Mouse (Mus musculus) kidney, embryonic 15.5 days (tissue): ENCODE results near the gene Il22ra2. TPM values are rescaled to one million over a fixed set of nuclear protein-coding genes. Genes with fewer than 3 reads are reported as not detected.

Source experiments
- ATAC-seq: fragments of 200-750 bp; cut with Nextera tagmentation; replicated peaks from 2 replicates; pipeline ENCODE4 v1.8.0; 2017; ENCODE audit warnings: moderate TSS enrichment; ENCODE audit not compliant: low FRiP score
- H3K27ac ChIP-seq: fragments of 300-500 bp; sonication (generic); 2 replicates; pipeline ENCODE4 v1.5.1; 2015; ENCODE audit warnings: mild to moderate bottlenecking, inconsistent platforms
- H3K27me3 ChIP-seq: fragments of 300-500 bp; sonication (generic); 2 replicates; pipeline ENCODE4 v1.6.1; 2015; ENCODE audit warnings: inconsistent platforms
- H3K36me3 ChIP-seq: fragments of 300-500 bp; sonication (generic); 2 replicates; pipeline ENCODE4 v1.6.1; 2015; ENCODE audit warnings: inconsistent platforms
- H3K4me1 ChIP-seq: fragments of 300-500 bp; sonication (generic); 2 replicates; pipeline ENCODE4 v1.6.1; 2015; ENCODE audit warnings: inconsistent platforms
- H3K4me2 ChIP-seq: fragments of 300-500 bp; sonication (generic); 2 replicates; pipeline ENCODE4 v1.6.1; 2015; ENCODE audit warnings: moderate library complexity, mild to moderate bottlenecking, inconsistent platforms
- H3K4me3 ChIP-seq: fragments of 300-500 bp; sonication (generic); replicated peaks from 2 replicates; pipeline ENCODE4 v1.5.1; 2015; ENCODE audit warnings: mild to moderate bottlenecking, inconsistent platforms
- H3K9ac ChIP-seq: fragments of 300-500 bp; sonication (generic); 2 replicates; pipeline ENCODE4 v1.6.1; 2015; ENCODE audit warnings: mild to moderate bottlenecking, inconsistent platforms
- H3K9me3 ChIP-seq: fragments of 300-500 bp; sonication (generic); replicated peaks from 2 replicates; pipeline ENCODE4 v1.6.1; 2016; ENCODE audit warnings: inconsistent platforms
- WGBS: fragments of 180-500 bp; shearing (Covaris S2); methylation state at CpG from one replicate; pipeline ENCODE4 v1.1.7; 2015; ENCODE audit warnings: mixed read lengths; 5-methylcytosine and 5-hydroxymethylcytosine counted together
- polyA plus RNA-seq: library from polyadenylated mRNA; unstranded; fragments of >200 nt; fragmentation: Nextera tagmentation; extraction: Ambion mirVana; gene quantifications from 2 replicates; pipeline ENCODE4 v1.2.1, GENCODE M21; 2015

Il22ra2 gene
- not detected in 2 replicates for polyA plus RNA-seq

DNA sequence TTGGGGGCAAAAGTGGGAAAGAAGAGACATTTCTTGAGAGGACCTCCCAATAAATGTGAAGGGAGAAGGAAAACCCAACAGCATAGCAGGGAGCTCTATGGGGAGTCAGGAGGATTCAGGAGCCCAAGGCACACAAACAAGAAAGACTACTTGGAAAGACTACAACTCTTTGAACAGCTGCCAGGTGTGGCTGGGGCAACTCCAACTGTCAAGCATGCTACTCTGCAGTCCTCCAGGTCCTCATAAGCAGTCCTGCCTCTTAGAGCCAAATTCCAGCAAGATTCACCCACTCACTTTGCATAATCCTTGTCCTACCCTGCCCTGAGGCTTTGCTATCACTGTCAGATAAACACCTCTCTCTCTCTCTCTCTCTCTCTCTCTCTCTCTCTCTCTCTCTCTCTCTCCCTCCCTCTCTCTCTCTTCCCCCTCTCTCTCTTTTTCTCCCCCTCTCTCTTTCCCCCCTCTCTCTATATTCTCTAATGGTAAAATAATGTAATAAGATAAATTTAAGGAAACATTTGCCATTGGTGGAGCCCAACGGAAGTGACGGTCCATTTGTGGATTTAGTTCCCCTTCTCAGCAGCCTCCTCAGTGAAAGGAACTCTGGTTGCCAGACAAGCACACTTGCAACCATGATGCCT lies at the start of gene Il22ra2:
Gene Il22ra2, plus strand, starts transcription at position 591 of the 641 bp plus-strand sequence.
- no peak within 1 kb of the TSS for H3K9ac ChIP-seq
- no peak for ATAC-seq
- no peaks in the 10 kb centered on the region for H3K4me1 ChIP-seq
- H3K9me3 ChIP-seq = no peaks in the 10 kb centered on the region
- H3K4me2 ChIP-seq = no peak within 1 kb of the TSS
- no peak within 1 kb of the TSS for H3K4me3 ChIP-seq
- H3K27me3 ChIP-seq = no peaks in the 10 kb centered on the region
- no peaks in the 10 kb centered on the region for H3K36me3 ChIP-seq
- WGBS = 89% methylated on average over 2 of the region's 2 CpGs
- H3K27ac ChIP-seq = no peak within 1 kb of the TSS

- 73% methylated on average over 3 of the region's 3 CpGs for WGBS
Observed at GRCm38 (mm10) chr10:19577571-19577970, 44.2 kb upstream of the Il22ra2 start.

GRCm38 (mm10) chr10:19578001-19578400 lies 43.8 kb upstream of the Il22ra2 start:
- WGBS = 65% methylated on average over 6 of the region's 6 CpGs
- H3K27ac ChIP-seq = no peak overlapping the region
- H3K9me3 ChIP-seq = no peaks in the 10 kb centered on the region
- H3K9ac ChIP-seq = no peak overlapping the region
- no peaks in the 10 kb centered on the region for H3K4me1 ChIP-seq
- no peaks in the 10 kb centered on the region for H3K27me3 ChIP-seq
- no peak overlapping the region for H3K4me3 ChIP-seq
- no peak for ATAC-seq
- no peaks in the 10 kb centered on the region for H3K36me3 ChIP-seq
- no peak overlapping the region for H3K4me2 ChIP-seq

More at GRCm38 (mm10) chr10:19577571-19577970, 44.2 kb upstream of the Il22ra2 start:
- no peaks in the 10 kb centered on the region for H3K4me1 ChIP-seq
- ATAC-seq = no peak
- H3K36me3 ChIP-seq = no peaks in the 10 kb centered on the region
- H3K27ac ChIP-seq = no peak overlapping the region
- H3K9me3 ChIP-seq = no peaks in the 10 kb centered on the region
- H3K4me3 ChIP-seq = no peak overlapping the region
- H3K27me3 ChIP-seq = no peaks in the 10 kb centered on the region
- no peak overlapping the region for H3K9ac ChIP-seq
- no peak overlapping the region for H3K4me2 ChIP-seq

DNA sequence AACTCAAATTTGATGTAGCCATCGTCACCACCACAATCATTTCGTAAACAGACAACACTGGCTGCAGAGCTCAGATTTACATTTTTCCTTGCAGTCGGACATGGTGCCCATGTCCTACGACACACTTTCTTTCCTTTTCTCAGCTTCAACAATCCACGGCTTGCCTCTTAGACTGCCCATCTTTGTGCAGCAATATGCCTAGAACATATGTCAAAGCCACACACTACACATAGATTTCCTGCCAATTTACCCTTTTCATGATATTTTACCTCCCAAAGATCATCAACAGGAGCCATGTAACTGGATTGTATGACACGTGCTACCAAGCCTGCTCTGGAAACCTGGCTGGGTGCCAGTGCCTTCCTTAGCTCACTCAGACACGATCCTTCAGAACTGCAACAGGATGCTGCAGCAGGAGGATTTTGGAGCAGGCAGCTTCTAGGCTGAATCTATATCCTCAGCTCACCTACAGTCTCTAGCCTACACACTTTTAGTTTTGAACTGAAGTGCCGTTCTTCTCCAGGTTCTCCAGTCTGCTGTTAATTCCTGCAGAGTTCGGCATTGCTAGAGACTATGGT lies 43.3 kb upstream of the Il22ra2 start:
- no peaks in the 10 kb centered on the region for H3K4me1 ChIP-seq
- no peaks in the 10 kb centered on the region for H3K36me3 ChIP-seq
- WGBS = 69% methylated on average over 9 of the region's 9 CpGs
- ATAC-seq = no peak
- no peaks in the 10 kb centered on the region for H3K9me3 ChIP-seq
- no peaks in the 10 kb centered on the region for H3K27me3 ChIP-seq
- H3K9ac ChIP-seq = no peak overlapping the region
- H3K4me2 ChIP-seq = no peak overlapping the region
- no peak overlapping the region for H3K4me3 ChIP-seq
- no peak overlapping the region for H3K27ac ChIP-seq

DNA sequence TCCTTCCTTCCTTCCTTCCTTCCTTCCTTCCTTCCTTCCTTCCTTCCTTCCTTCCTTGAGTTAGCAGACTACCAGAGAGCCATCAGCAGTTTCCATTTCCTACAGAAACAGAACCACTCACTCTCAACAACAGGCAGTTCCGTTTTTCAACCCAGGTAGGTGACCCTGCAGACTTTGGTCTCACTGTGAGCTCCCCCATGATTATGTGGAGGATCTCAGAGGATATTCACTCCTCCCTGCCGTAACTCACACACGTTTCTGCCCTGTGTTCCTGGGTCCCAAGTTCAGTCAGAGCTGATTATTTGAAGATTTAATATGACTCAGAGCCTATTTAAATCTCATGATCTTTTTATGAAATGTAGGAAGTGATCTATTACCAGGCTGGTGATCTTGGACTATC lies 41.1 kb upstream of the Il22ra2 start:
- Histone ChIP-seq H3K9me3 (no peaks in the 10 kb centered on the region), H3K9ac (no peak overlapping the region), H3K4me2 (no peak overlapping the region), H3K4me1 (0 out of 2 replicates have a peak, but pooled peaks cover 5% of the 10 kb centered on the region), H3K4me3 (no peak overlapping the region), H3K27ac (no peak overlapping the region), H3K36me3 (no peaks in the 10 kb centered on the region), H3K27me3 (no peaks in the 10 kb centered on the region)
- no peak for ATAC-seq
- WGBS = 62% methylated on average over 3 of the region's 3 CpGs

GRCm38 (mm10) chr10:19581844-19582582 lies 39.8 kb upstream of the Il22ra2 start:
- Histone ChIP-seq H3K9ac (no peak overlapping the region), H3K4me3 (no peak overlapping the region), H3K4me2 (no peak overlapping the region), H3K36me3 (no peaks in the 10 kb centered on the region), H3K27ac (no peak overlapping the region), H3K9me3 (no peaks in the 10 kb centered on the region), H3K4me1 (0 out of 2 replicates have a peak, but pooled peaks cover 5% of the 10 kb centered on the region), H3K27me3 (no peaks in the 10 kb centered on the region)
- no peak for ATAC-seq
- WGBS = 77% methylated on average over 9 of the region's 9 CpGs

DNA sequence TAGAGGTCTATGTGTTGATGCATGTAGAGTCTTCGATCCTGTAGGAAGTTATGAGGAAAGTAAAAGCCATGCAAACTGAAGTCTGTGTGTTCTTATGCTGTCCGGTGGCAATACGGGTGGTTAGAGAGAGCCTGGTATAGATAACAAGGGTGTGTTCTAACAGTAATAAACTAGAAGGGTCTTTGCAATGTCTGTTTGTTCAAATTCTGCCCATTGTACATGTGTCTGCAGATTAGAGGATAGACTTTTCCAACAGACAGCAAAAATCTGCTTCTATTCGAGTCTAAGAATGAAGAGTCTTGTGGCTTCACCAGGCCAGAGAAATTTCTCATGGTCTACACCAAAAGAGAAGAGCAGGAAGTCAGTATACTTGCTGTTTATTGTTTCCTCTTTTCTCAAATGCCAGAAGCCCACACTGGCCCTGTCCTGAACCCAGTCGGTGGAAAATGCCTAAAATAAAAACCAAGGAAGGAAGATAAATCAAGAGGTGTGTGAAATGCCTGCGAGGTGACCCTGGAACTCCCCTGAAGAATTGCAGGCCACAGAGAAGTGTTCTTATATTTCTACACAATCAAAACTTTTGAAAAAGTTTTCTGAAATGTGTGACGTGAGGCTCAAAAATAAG lies 38.9 kb upstream of the Il22ra2 start:
- H3K4me1 ChIP-seq = 0 out of 2 replicates have a peak, but pooled peaks cover 5% of the 10 kb centered on the region
- H3K4me2 ChIP-seq = no peak overlapping the region
- 58% methylated on average over 7 of the region's 7 CpGs for WGBS
- H3K9ac ChIP-seq = no peak overlapping the region
- no peaks in the 10 kb centered on the region for H3K27me3 ChIP-seq
- H3K36me3 ChIP-seq = no peaks in the 10 kb centered on the region
- no peak for ATAC-seq
- no peaks in the 10 kb centered on the region for H3K9me3 ChIP-seq
- H3K4me3 ChIP-seq = no peak overlapping the region
- peak overlapping the region; percentile 41; the same call in 1 of the 2 replicates for H3K27ac ChIP-seq

DNA sequence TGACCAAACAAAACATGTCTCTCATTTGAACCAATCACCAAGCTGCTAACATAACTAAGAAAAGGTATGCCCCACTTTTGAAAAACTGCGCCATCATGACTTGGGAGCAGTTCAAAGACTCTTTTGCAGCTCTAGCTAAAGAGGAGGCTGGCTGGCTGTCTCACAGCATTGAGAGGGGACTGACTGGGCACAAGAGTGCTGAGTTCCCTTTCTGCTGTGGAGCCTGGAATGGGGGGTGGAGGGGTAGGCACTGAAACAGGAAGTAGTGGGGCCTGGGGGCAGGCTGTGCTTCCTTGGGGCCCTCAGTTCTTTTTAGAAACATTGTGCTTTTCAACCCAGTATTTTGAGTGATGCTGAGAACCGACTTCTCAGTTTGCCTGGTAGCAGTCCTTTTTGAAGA lies 37.7 kb upstream of the Il22ra2 start:
- H3K4me1 ChIP-seq = 0 out of 2 replicates have a peak, but pooled peaks cover 5% of the 10 kb centered on the region
- no peak overlapping the region for H3K27ac ChIP-seq
- no peak overlapping the region for H3K9ac ChIP-seq
- H3K9me3 ChIP-seq = no peaks in the 10 kb centered on the region
- H3K36me3 ChIP-seq = no peaks in the 10 kb centered on the region
- 75% methylated on average over 2 of the region's 2 CpGs for WGBS
- ATAC-seq = no peak
- H3K4me2 ChIP-seq = no peak overlapping the region
- no peak overlapping the region for H3K4me3 ChIP-seq
- no peaks in the 10 kb centered on the region for H3K27me3 ChIP-seq

- no peak overlapping the region for H3K27ac ChIP-seq
- ATAC-seq = no peak
- no peak overlapping the region for H3K4me3 ChIP-seq
- no peaks in the 10 kb centered on the region for H3K36me3 ChIP-seq
- H3K9me3 ChIP-seq = no peaks in the 10 kb centered on the region
- 0 out of 2 replicates have a peak, but pooled peaks cover 5% of the 10 kb centered on the region for H3K4me1 ChIP-seq
- no peaks in the 10 kb centered on the region for H3K27me3 ChIP-seq
- no peak overlapping the region for H3K9ac ChIP-seq
- WGBS = 90% methylated on average over 1 of the region's 1 CpGs
- no peak overlapping the region for H3K4me2 ChIP-seq
Observed at GRCm38 (mm10) chr10:19584846-19585245, 37.0 kb upstream of the Il22ra2 start.

DNA sequence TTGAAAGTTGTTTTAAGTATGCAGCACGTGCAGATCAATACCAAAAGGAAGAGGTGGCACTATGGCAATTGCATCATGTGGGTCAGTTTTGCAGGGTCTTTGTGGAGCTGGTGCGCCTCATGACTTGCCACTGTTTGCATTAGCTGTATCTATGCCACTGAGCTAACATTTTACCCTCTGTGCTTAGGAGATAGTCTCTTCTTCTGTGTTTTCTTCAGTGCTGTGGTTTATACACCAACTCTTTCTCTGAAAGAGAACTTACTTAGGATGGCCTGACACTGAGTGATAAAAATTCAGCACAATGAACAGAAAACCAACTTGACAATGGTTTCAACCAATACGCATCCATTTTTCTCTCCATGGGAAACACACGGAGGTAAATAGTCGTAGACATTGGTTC lies 35.9 kb upstream of the Il22ra2 start:
- no peaks in the 10 kb centered on the region for H3K9me3 ChIP-seq
- no peak overlapping the region for H3K9ac ChIP-seq
- ATAC-seq = no peak
- WGBS = 91% methylated on average over 5 of the region's 5 CpGs
- H3K27me3 ChIP-seq = no peaks in the 10 kb centered on the region
- H3K4me3 ChIP-seq = no peak overlapping the region
- 0 out of 2 replicates have a peak, but pooled peaks cover 5% of the 10 kb centered on the region for H3K4me1 ChIP-seq
- H3K4me2 ChIP-seq = no peak overlapping the region
- H3K36me3 ChIP-seq = no peaks in the 10 kb centered on the region
- H3K27ac ChIP-seq = no peak overlapping the region

- no peaks in the 10 kb centered on the region for H3K36me3 ChIP-seq
- 85% methylated on average over 3 of the region's 3 CpGs for WGBS
Observed at GRCm38 (mm10) chr10:19587281-19587680, 34.5 kb upstream of the Il22ra2 start.

DNA sequence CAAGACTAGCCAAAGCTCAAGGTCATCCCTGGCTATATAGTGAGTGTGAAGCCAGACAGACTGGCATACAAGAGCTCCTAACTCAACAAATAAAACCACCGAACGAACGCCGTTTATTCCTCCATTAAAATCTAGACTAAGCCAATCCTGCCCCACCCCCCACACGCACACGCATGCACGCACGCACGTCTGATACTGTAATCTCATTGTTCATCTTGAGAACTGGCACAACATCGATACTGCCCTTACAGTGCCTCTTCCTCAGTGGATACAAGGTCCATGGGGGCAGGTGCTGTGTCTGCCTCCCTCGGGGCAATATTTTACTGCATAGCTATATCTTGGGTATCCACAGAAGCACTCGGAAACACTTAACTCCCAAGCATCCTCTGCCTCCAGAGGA lies 32.2 kb upstream of the Il22ra2 start:
- 89% methylated on average over 12 of the region's 12 CpGs for WGBS

More at GRCm38 (mm10) chr10:19587281-19587680, 34.5 kb upstream of the Il22ra2 start:
- no peaks in the 10 kb centered on the region for H3K9me3 ChIP-seq
- H3K4me2 ChIP-seq = no peak overlapping the region
- no peak overlapping the region for H3K27ac ChIP-seq
- H3K27me3 ChIP-seq = no peaks in the 10 kb centered on the region
- ATAC-seq = no peak
- no peak overlapping the region for H3K4me3 ChIP-seq
- H3K4me1 ChIP-seq = peaks cover 8% of the 10 kb centered on the region; the same call in 1 of the 2 replicates
- H3K9ac ChIP-seq = no peak overlapping the region

More for the DNA sequence above, 32.2 kb upstream of the Il22ra2 start:
- H3K27ac ChIP-seq = no peak overlapping the region
- H3K9ac ChIP-seq = no peak overlapping the region
- H3K4me1 ChIP-seq = peaks cover 23% of the 10 kb centered on the region
- H3K4me3 ChIP-seq = no peak overlapping the region
- no peaks in the 10 kb centered on the region for H3K9me3 ChIP-seq
- ATAC-seq = no peak
- H3K27me3 ChIP-seq = no peaks in the 10 kb centered on the region
- no peaks in the 10 kb centered on the region for H3K36me3 ChIP-seq
- no peak overlapping the region for H3K4me2 ChIP-seq
